Mouse (Mus musculus): ENCODE measurements around the gene Cyp4f39.
A peak's percentile ranks its signal among the peaks of the same experiment; 100 is the strongest.

The Cyp4f39 gene

DNA sequence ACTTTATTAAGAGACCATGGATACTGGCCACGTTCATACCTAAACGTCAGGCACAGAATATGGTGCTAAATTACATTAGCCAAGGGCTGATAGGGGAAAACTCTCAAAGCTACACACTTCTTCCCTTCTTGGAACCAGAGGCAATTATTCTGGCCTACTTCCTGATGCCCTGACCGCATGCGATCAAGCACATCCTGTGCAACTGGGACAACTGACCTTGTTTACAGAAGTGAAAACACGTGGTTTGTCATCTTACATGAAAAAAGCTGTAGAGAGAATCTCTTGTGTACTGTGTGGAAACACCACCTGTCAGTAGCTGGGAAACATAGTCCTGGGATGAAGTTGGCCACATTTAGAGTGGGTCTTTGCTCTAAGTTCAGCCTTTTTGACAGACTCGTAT lies 81.5 kb downstream of the Cyp4f39 start:
- DNase-seq, result no peak

- peak; percentile 75 for DNase-seq
Measured at GRCm38 (mm10) chr17:32536051-32536866, 83.7 kb downstream of the Cyp4f39 start, which contains the start of gene Cyp4f16. Gene Cyp4f16, plus strand, starts transcription at chr17:32536558.

DNA sequence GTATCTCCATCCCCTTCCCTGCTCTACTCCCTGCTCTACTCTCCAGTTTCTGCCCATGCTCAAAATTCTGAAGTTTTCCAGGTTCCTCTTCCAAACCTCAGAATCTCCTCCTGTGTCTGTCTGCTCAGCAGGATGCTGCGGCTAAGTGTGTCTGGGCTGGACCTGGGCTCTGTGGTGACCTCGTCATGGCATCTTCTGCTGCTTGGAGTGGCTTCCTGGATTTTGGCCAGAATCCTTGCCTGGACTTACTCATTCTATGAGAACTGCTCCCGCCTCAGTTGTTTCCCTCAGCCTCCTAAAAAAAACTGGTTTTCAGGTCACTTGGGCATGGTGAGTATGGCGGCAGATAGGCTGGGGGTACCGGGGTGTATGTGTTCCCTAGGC lies 84.3 kb downstream of the Cyp4f39 start:
- DNase-seq, result no peak

Measured in thymus, postnatal 14 days (tissue).